Mouse (Mus musculus) erythroblast, adult 5-6 weeks (primary cell): Measurements from ENCODE around the gene Slc34a3. TPM values are rescaled to one million over a fixed set of nuclear protein-coding genes. Genes with fewer than 3 reads are reported as not detected.

ENCODE experiments used
- total RNA-seq, 2 experiments: library from RNA; stranded (forward) in 1 of 2; stranded (reverse) in 1 of 2; fragments of 150-400 nt in 1 of 2; fragments of 200-764, 138-1000 nt in 1 of 2; gene quantifications; 2 replicates each; pipeline versions ENCODE4 v1.2.3 to v1.2.4; 2015 to 2017; ENCODE audit warnings: low replicate concordance in 2 of 2

The Slc34a3 gene
- total RNA-seq, 2 experiments from 2014 or later: not detected

Other genes starting within 250 kb of the Slc34a3 start
Only the 30 nearest of the 31 such genes appear.
- 1.7 and 2.1 TPM in 2 replicates for gene Nsmf, start 180.0 kb downstream of the Slc34a3 start, total RNA-seq (2015; ENCODE audit: low replicate concordance)
- 0.60 and 1.5 TPM in 2 replicates for gene Nsmf, start 180.0 kb downstream of the Slc34a3 start, total RNA-seq (2017; ENCODE audit: low replicate concordance)
- not detected in 2 replicates for gene Entpd8, start 154.1 kb downstream of the Slc34a3 start, total RNA-seq (2015; ENCODE audit: low replicate concordance)
- gene Entpd8, start 154.1 kb downstream of the Slc34a3 start, total RNA-seq (2017; ENCODE audit: low replicate concordance): not detected in 2 replicates
- not detected in 2 replicates for gene Noxa1, start 139.2 kb downstream of the Slc34a3 start, total RNA-seq (2015; ENCODE audit: low replicate concordance)
- gene Noxa1, start 139.2 kb downstream of the Slc34a3 start, total RNA-seq (2017; ENCODE audit: low replicate concordance): not detected in 2 replicates
- gene Nrarp, start 53.6 kb downstream of the Slc34a3 start, total RNA-seq (2015; ENCODE audit: low replicate concordance): not detected in 2 replicates
- 0.51 TPM in 1 of 2 replicates, not detected in the other for gene Nrarp, start 53.6 kb downstream of the Slc34a3 start, total RNA-seq (2017; ENCODE audit: low replicate concordance)
- 3.1 and 5.0 TPM in 2 replicates for gene Tor4a, start 37.5 kb downstream of the Slc34a3 start, total RNA-seq (2015; ENCODE audit: low replicate concordance)
- gene Tor4a, start 37.5 kb downstream of the Slc34a3 start, total RNA-seq (2017; ENCODE audit: low replicate concordance): 6.7 and 7.4 TPM in 2 replicates
- 0.77 and 6.1 TPM in 2 replicates for gene Nelfb, start 22.9 kb downstream of the Slc34a3 start, total RNA-seq (2015; ENCODE audit: low replicate concordance)
- gene Nelfb, start 22.9 kb downstream of the Slc34a3 start, total RNA-seq (2017; ENCODE audit: low replicate concordance): 19.5 and 25.7 TPM in 2 replicates
- not detected in 2 replicates for gene Stpg3, start 19.7 kb downstream of the Slc34a3 start, total RNA-seq (2015; ENCODE audit: low replicate concordance)
- gene Stpg3, start 19.7 kb downstream of the Slc34a3 start, total RNA-seq (2017; ENCODE audit: low replicate concordance): 0.34 TPM in 1 of 2 replicates, not detected in the other
- gene Fam166a, start 15.6 kb downstream of the Slc34a3 start, total RNA-seq (2015; ENCODE audit: low replicate concordance): not detected in 2 replicates
- not detected in 2 replicates for gene Fam166a, start 15.6 kb downstream of the Slc34a3 start, total RNA-seq (2017; ENCODE audit: low replicate concordance)
- 161 and 203 TPM in 2 replicates for gene Tubb4b, start 9.7 kb downstream of the Slc34a3 start, total RNA-seq (2015; ENCODE audit: low replicate concordance)
- 205 and 234 TPM in 2 replicates for gene Tubb4b, start 9.7 kb downstream of the Slc34a3 start, total RNA-seq (2017; ENCODE audit: low replicate concordance)
- not detected in 2 replicates for gene Rnf224, start 2.4 kb upstream of the Slc34a3 start, total RNA-seq (2015; ENCODE audit: low replicate concordance)
- not detected in 2 replicates for gene Rnf224, start 2.4 kb upstream of the Slc34a3 start, total RNA-seq (2017; ENCODE audit: low replicate concordance)
- gene Rnf208, start 7.9 kb upstream of the Slc34a3 start, total RNA-seq (2015; ENCODE audit: low replicate concordance): not detected in 2 replicates
- not detected in 2 replicates for gene Rnf208, start 7.9 kb upstream of the Slc34a3 start, total RNA-seq (2017; ENCODE audit: low replicate concordance)
- not detected in 2 replicates for gene Cysrt1, start 8.1 kb upstream of the Slc34a3 start, total RNA-seq (2015; ENCODE audit: low replicate concordance)
- gene Cysrt1, start 8.1 kb upstream of the Slc34a3 start, total RNA-seq (2017; ENCODE audit: low replicate concordance): not detected in 2 replicates
- gene AL732309.1, start 12.5 kb upstream of the Slc34a3 start, total RNA-seq (2015; ENCODE audit: low replicate concordance): 2.1 and 3.3 TPM in 2 replicates
- gene AL732309.1, start 12.5 kb upstream of the Slc34a3 start, total RNA-seq (2017; ENCODE audit: low replicate concordance): 1.6 TPM in 1 of 2 replicates, not detected in the other
- 2.5 and 8.8 TPM in 2 replicates for gene Tmem203, start 21.1 kb upstream of the Slc34a3 start, total RNA-seq (2015; ENCODE audit: low replicate concordance)
- 2.2 and 3.7 TPM in 2 replicates for gene Tmem203, start 21.1 kb upstream of the Slc34a3 start, total RNA-seq (2017; ENCODE audit: low replicate concordance)
- gene Tprn, start 28.3 kb upstream of the Slc34a3 start, total RNA-seq (2015; ENCODE audit: low replicate concordance): 1.5 and 4.0 TPM in 2 replicates
- 0.26 and 2.6 TPM in 2 replicates for gene Tprn, start 28.3 kb upstream of the Slc34a3 start, total RNA-seq (2017; ENCODE audit: low replicate concordance)
- 36.5 and 67.5 TPM in 2 replicates for gene Ssna1, start 38.1 kb upstream of the Slc34a3 start, total RNA-seq (2015; ENCODE audit: low replicate concordance)
- gene Ssna1, start 38.1 kb upstream of the Slc34a3 start, total RNA-seq (2017; ENCODE audit: low replicate concordance): 9.9 and 24.8 TPM in 2 replicates
- 8.4 and 12.9 TPM in 2 replicates for gene Anapc2, start 38.1 kb upstream of the Slc34a3 start, total RNA-seq (2015; ENCODE audit: low replicate concordance)
- gene Anapc2, start 38.1 kb upstream of the Slc34a3 start, total RNA-seq (2017; ENCODE audit: low replicate concordance): 9.2 and 18.7 TPM in 2 replicates
- gene Tmem210, start 53.8 kb upstream of the Slc34a3 start, total RNA-seq (2015; ENCODE audit: low replicate concordance): not detected in 2 replicates
- not detected in 2 replicates for gene Tmem210, start 53.8 kb upstream of the Slc34a3 start, total RNA-seq (2017; ENCODE audit: low replicate concordance)
- not detected in 2 replicates for gene Lrrc26, start 55.6 kb upstream of the Slc34a3 start, total RNA-seq (2015; ENCODE audit: low replicate concordance)
- not detected in 2 replicates for gene Lrrc26, start 55.6 kb upstream of the Slc34a3 start, total RNA-seq (2017; ENCODE audit: low replicate concordance)
- gene Grin1, start 84.8 kb upstream of the Slc34a3 start, total RNA-seq (2015; ENCODE audit: low replicate concordance): not detected in 2 replicates
- not detected in 2 replicates for gene Grin1, start 84.8 kb upstream of the Slc34a3 start, total RNA-seq (2017; ENCODE audit: low replicate concordance)
- 4.6 and 11.1 TPM in 2 replicates for gene Man1b1, start 98.0 kb upstream of the Slc34a3 start, total RNA-seq (2015; ENCODE audit: low replicate concordance)
- 13.2 and 28.3 TPM in 2 replicates for gene Man1b1, start 98.0 kb upstream of the Slc34a3 start, total RNA-seq (2017; ENCODE audit: low replicate concordance)
- 13.3 TPM in 1 of 2 replicates, not detected in the other for gene Dpp7, start 122.0 kb upstream of the Slc34a3 start, total RNA-seq (2015; ENCODE audit: low replicate concordance)
- 2.6 TPM in 1 of 2 replicates, not detected in the other for gene Dpp7, start 122.0 kb upstream of the Slc34a3 start, total RNA-seq (2017; ENCODE audit: low replicate concordance)
- gene Uap1l1, start 131.3 kb upstream of the Slc34a3 start, total RNA-seq (2015; ENCODE audit: low replicate concordance): 7.7 and 13.3 TPM in 2 replicates
- 0.51 and 3.9 TPM in 2 replicates for gene Uap1l1, start 131.3 kb upstream of the Slc34a3 start, total RNA-seq (2017; ENCODE audit: low replicate concordance)
- 3.3 and 8.8 TPM in 2 replicates for gene Sapcd2, start 138.0 kb upstream of the Slc34a3 start, total RNA-seq (2015; ENCODE audit: low replicate concordance)
- gene Sapcd2, start 138.0 kb upstream of the Slc34a3 start, total RNA-seq (2017; ENCODE audit: low replicate concordance): 0.98 and 8.0 TPM in 2 replicates
- not detected in 2 replicates for gene Entpd2, start 161.5 kb upstream of the Slc34a3 start, total RNA-seq (2015; ENCODE audit: low replicate concordance)
- not detected in 2 replicates for gene Entpd2, start 161.5 kb upstream of the Slc34a3 start, total RNA-seq (2017; ENCODE audit: low replicate concordance)
- not detected in 2 replicates for gene Npdc1, start 165.0 kb upstream of the Slc34a3 start, total RNA-seq (2015; ENCODE audit: low replicate concordance)
- not detected in 2 replicates for gene Npdc1, start 165.0 kb upstream of the Slc34a3 start, total RNA-seq (2017; ENCODE audit: low replicate concordance)
- 2.7 and 4.0 TPM in 2 replicates for gene Fut7, start 188.9 kb upstream of the Slc34a3 start, total RNA-seq (2015; ENCODE audit: low replicate concordance)
- gene Fut7, start 188.9 kb upstream of the Slc34a3 start, total RNA-seq (2017; ENCODE audit: low replicate concordance): 4.4 and 4.5 TPM in 2 replicates
- 7.7 and 16.7 TPM in 2 replicates for gene Abca2, start 194.3 kb upstream of the Slc34a3 start, total RNA-seq (2015; ENCODE audit: low replicate concordance)
- 4.5 and 7.3 TPM in 2 replicates for gene Abca2, start 194.3 kb upstream of the Slc34a3 start, total RNA-seq (2017; ENCODE audit: low replicate concordance)
- not detected in 2 replicates for gene Clic3, start 222.5 kb upstream of the Slc34a3 start, total RNA-seq (2015; ENCODE audit: low replicate concordance)
- not detected in 2 replicates for gene Clic3, start 222.5 kb upstream of the Slc34a3 start, total RNA-seq (2017; ENCODE audit: low replicate concordance)
- 18.2 and 33.8 TPM in 2 replicates for gene Paxx, start 226.7 kb upstream of the Slc34a3 start, total RNA-seq (2015; ENCODE audit: low replicate concordance)
- 8.4 and 10.6 TPM in 2 replicates for gene Paxx, start 226.7 kb upstream of the Slc34a3 start, total RNA-seq (2017; ENCODE audit: low replicate concordance)